Mouse (Mus musculus): Measurements from ENCODE around the gene Ppox. TPM values are rescaled to one million over a fixed set of nuclear protein-coding genes. Genes with fewer than 3 reads are reported as not detected.

Gene Ppox
- polyA plus RNA-seq, 1 experiment, result 9.0 TPM

GRCm38 (mm10) chr1:171229750-171230149 lies 51.2 kb downstream of the Ppox start:
- no peaks in the 10 kb centered on the region for H3K79me3 ChIP-seq (ENCODE audit: low read depth)
- TF ChIP-seq CTCF (IDR thresholded peaks at IDR 0.05; ENCODE audit: control insufficient read depth, insufficient read depth, insufficient read length) (no peak), MYOG (IDR thresholded peaks at IDR 0.05; ENCODE audit: control insufficient read depth, extremely low read depth, insufficient read length) (no peak), MYOD1 (IDR thresholded peaks at IDR 0.05; ENCODE audit: control insufficient read depth, insufficient read length, low read depth) (no peak), MAX (IDR thresholded peaks at IDR 0.05) (no peak), USF1 (IDR thresholded peaks at IDR 0.05; ENCODE audit: low read depth) (no peak), FOSL1 (IDR thresholded peaks at IDR 0.05; ENCODE audit: insufficient read depth, low read length, poor library complexity, severe bottlenecking) (no peak), CEBPB (IDR thresholded peaks at IDR 0.05; ENCODE audit: low read depth) (no peak)
- H3K79me2 ChIP-seq (ENCODE audit: control insufficient read depth, insufficient read depth), result no peaks in the 10 kb centered on the region
- H3K4me3 ChIP-seq (ENCODE audit: insufficient read depth, poor library complexity, severe bottlenecking), result no peak overlapping the region
- H3K36me3 ChIP-seq (ENCODE audit: control insufficient read depth, insufficient read depth), result peaks cover 8% of the 10 kb centered on the region
- no peaks in the 10 kb centered on the region for H3K27me3 ChIP-seq (ENCODE audit: control insufficient read depth, insufficient read depth, insufficient read length)
- no peak overlapping the region for H3ac ChIP-seq (ENCODE audit: control insufficient read depth, insufficient read length, low read depth)

DNA sequence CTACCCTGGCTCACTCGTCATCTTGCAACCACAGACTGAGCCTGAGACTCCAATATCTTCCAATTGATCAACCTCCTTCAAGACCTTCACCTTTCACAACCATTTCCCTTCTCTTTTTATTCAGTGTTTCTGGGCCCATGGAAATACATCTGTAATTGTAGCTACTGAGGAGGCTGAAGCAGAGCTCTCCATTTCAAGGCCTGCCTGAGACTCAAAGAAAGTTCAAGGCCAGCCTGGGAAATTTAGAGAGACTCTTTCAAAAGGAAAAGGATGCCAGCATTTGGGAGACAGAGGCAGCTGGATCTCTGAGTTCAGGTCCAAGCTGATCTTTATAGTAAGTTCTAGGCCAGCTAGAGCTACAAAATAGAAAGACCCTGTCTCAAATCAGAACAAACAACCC lies 53.1 kb downstream of the Ppox start:
- Histone ChIP-seq H3K27me3 (ENCODE audit: control insufficient read depth, insufficient read depth, insufficient read length) (no peaks in the 10 kb centered on the region), H3K36me3 (ENCODE audit: control insufficient read depth, insufficient read depth) (no peaks in the 10 kb centered on the region)

GRCm38 (mm10) chr1:171226780-171227179 lies 54.2 kb downstream of the Ppox start:
- H3K79me3 ChIP-seq (ENCODE audit: low read depth), result no peaks in the 10 kb centered on the region
- TF ChIP-seq USF1 (IDR thresholded peaks at IDR 0.05; ENCODE audit: low read depth) (no peak), MAX (IDR thresholded peaks at IDR 0.05) (no peak), CTCF (IDR thresholded peaks at IDR 0.05; ENCODE audit: control insufficient read depth, insufficient read depth, insufficient read length) (no peak), MYOD1 (IDR thresholded peaks at IDR 0.05; ENCODE audit: control insufficient read depth, insufficient read length, low read depth) (no peak), FOSL1 (IDR thresholded peaks at IDR 0.05; ENCODE audit: insufficient read depth, low read length, poor library complexity, severe bottlenecking) (no peak), CEBPB (IDR thresholded peaks at IDR 0.05; ENCODE audit: low read depth) (no peak), MYOG (IDR thresholded peaks at IDR 0.05; ENCODE audit: control insufficient read depth, extremely low read depth, insufficient read length) (no peak)
- H3K36me3 ChIP-seq (ENCODE audit: control insufficient read depth, insufficient read depth), result no peaks in the 10 kb centered on the region

More for the DNA sequence above, 53.1 kb downstream of the Ppox start:
- TF ChIP-seq MYOD1 (IDR thresholded peaks at IDR 0.05; ENCODE audit: control insufficient read depth, insufficient read length, low read depth) (no peak), MAX (IDR thresholded peaks at IDR 0.05) (no peak)
- no peaks in the 10 kb centered on the region for H3K79me3 ChIP-seq (ENCODE audit: low read depth)
- H3K4me3 ChIP-seq (ENCODE audit: insufficient read depth, poor library complexity, severe bottlenecking), result no peak overlapping the region
- no peaks in the 10 kb centered on the region for H3K79me2 ChIP-seq (ENCODE audit: control insufficient read depth, insufficient read depth)
- no peak overlapping the region for H3ac ChIP-seq (ENCODE audit: control insufficient read depth, insufficient read length, low read depth)

More at GRCm38 (mm10) chr1:171226780-171227179, 54.2 kb downstream of the Ppox start:
- Histone ChIP-seq H3K79me2 (ENCODE audit: control insufficient read depth, insufficient read depth) (no peaks in the 10 kb centered on the region), H3K27me3 (ENCODE audit: control insufficient read depth, insufficient read depth, insufficient read length) (no peaks in the 10 kb centered on the region), H3ac (ENCODE audit: control insufficient read depth, insufficient read length, low read depth) (no peak overlapping the region), H3K4me3 (ENCODE audit: insufficient read depth, poor library complexity, severe bottlenecking) (no peak overlapping the region)

Other genes with a start within 250 kb of the Ppox start
- gene Fcgr3, start 216.3 kb downstream of the Ppox start, polyA plus RNA-seq (2012; fragmentation: generic; extraction: Trizol), result not detected
- 0.39 TPM for gene Cfap126, start 167.3 kb downstream of the Ppox start, polyA plus RNA-seq (2012; fragmentation: generic; extraction: Trizol)
- gene Sdhc, start 130.6 kb downstream of the Ppox start, polyA plus RNA-seq (2012; fragmentation: generic; extraction: Trizol), result 147 TPM
- 0.11 TPM for gene Mpz, start 130.5 kb downstream of the Ppox start, polyA plus RNA-seq (2012; fragmentation: generic; extraction: Trizol)
- 0.13 TPM for gene Pcp4l1, start 84.9 kb downstream of the Ppox start, polyA plus RNA-seq (2012; fragmentation: generic; extraction: Trizol)
- 0.04 TPM for gene Nr1i3, start 67.2 kb downstream of the Ppox start, polyA plus RNA-seq (2012; fragmentation: generic; extraction: Trizol)
- 58.7 TPM for gene Tomm40l, start 58.7 kb downstream of the Ppox start, polyA plus RNA-seq (2012; fragmentation: generic; extraction: Trizol)
- not detected for gene Apoa2, start 56.1 kb downstream of the Ppox start, polyA plus RNA-seq (2012; fragmentation: generic; extraction: Trizol)
- gene Fcer1g, start 46.8 kb downstream of the Ppox start, polyA plus RNA-seq (2012; fragmentation: generic; extraction: Trizol), result not detected
- 6.7 TPM for gene Adamts4, start 30.8 kb downstream of the Ppox start, polyA plus RNA-seq (2012; fragmentation: generic; extraction: Trizol)
- gene Ndufs2, start 29.8 kb downstream of the Ppox start, polyA plus RNA-seq (2012; fragmentation: generic; extraction: Trizol), result 227 TPM
- gene B4galt3, start 10.9 kb downstream of the Ppox start, polyA plus RNA-seq (2012; fragmentation: generic; extraction: Trizol), result 17.4 TPM
- 20.6 TPM for gene Usp21, start 6.8 kb upstream of the Ppox start, polyA plus RNA-seq (2012; fragmentation: generic; extraction: Trizol)
- gene Ufc1, start 13.8 kb upstream of the Ppox start, polyA plus RNA-seq (2012; fragmentation: generic; extraction: Trizol), result 100 TPM
- gene Dedd, start 48.0 kb upstream of the Ppox start, polyA plus RNA-seq (2012; fragmentation: generic; extraction: Trizol), result 44.8 TPM
- gene Nit1, start 64.5 kb upstream of the Ppox start, polyA plus RNA-seq (2012; fragmentation: generic; extraction: Trizol), result 19.5 TPM
- 90.9 TPM for gene Pfdn2, start 64.5 kb upstream of the Ppox start, polyA plus RNA-seq (2012; fragmentation: generic; extraction: Trizol)
- gene Klhdc9, start 79.6 kb upstream of the Ppox start, polyA plus RNA-seq (2012; fragmentation: generic; extraction: Trizol), result 0.05 TPM
- gene Nectin4, start 88.9 kb upstream of the Ppox start, polyA plus RNA-seq (2012; fragmentation: generic; extraction: Trizol), result 0.06 TPM
- gene Arhgap30, start 107.8 kb upstream of the Ppox start, polyA plus RNA-seq (2012; fragmentation: generic; extraction: Trizol), result 0.05 TPM
- 70.1 TPM for gene Usf1, start 130.1 kb upstream of the Ppox start, polyA plus RNA-seq (2012; fragmentation: generic; extraction: Trizol)
- gene Tstd1, start 137.7 kb upstream of the Ppox start, polyA plus RNA-seq (2012; fragmentation: generic; extraction: Trizol), result 0.66 TPM
- gene F11r, start 156.3 kb upstream of the Ppox start, polyA plus RNA-seq (2012; fragmentation: generic; extraction: Trizol), result 3.6 TPM
- gene Alyref2, start 222.3 kb upstream of the Ppox start, polyA plus RNA-seq (2012; fragmentation: generic; extraction: Trizol), result 3.6 TPM